In genomic region chr4:82304148-82304871, GRCm38 (mm10) we compare ENCODE assay signal across 7 mouse cellular contexts.
DNase-seq lines count a peak whose midpoint lies in the region; ATAC-seq lines count a peak whose summit lies in the region.

No protein-coding gene starts in this region.

- no peak overlapping the region for H3K4me3 ChIP-seq in heart, embryonic 12.5 days
- peak overlapping the region; percentile 19; the same call in 1 of the 2 replicates for H3K4me3 ChIP-seq in stomach, embryonic 16.5 days (replicated peaks; ENCODE audit: low read length)

- no peak overlapping the region; the same call in 1 of the 2 replicates for H3K9ac ChIP-seq in heart, embryonic 12.5 days
- peak overlapping the region; percentile 24; the same call in 1 of the 2 replicates for H3K9ac ChIP-seq in stomach, embryonic 16.5 days (ENCODE audit: low read length)

- WGBS in heart, embryonic 12.5 days = 22% methylated on average over 17 of the region's 17 CpGs
- WGBS in stomach, embryonic 16.5 days = 6% methylated on average over 17 of the region's 17 CpGs

- ATAC-seq in heart, embryonic 12.5 days (ENCODE audit: insufficient number of reproducible peaks, low FRiP score) = peak; percentile 45; the same call in 1 of the 2 replicates
- ATAC-seq in stomach, embryonic 16.5 days (ENCODE audit: insufficient read depth, low FRiP score) = peak; percentile 77; the same call in 1 of the 2 replicates

- no peaks in the 10 kb centered on the region for H3K9me3 ChIP-seq in heart, embryonic 12.5 days (replicated peaks)
- H3K9me3 ChIP-seq in stomach, embryonic 16.5 days (replicated peaks; ENCODE audit: control insufficient read depth, low read length) = no peaks in the 10 kb centered on the region

- peak overlapping the region; percentile 52 for H3K4me2 ChIP-seq in heart, embryonic 12.5 days
- H3K4me2 ChIP-seq in stomach, embryonic 16.5 days (ENCODE audit: low read depth, low read length) = peak overlapping the region; percentile 34

- H3K27ac ChIP-seq in heart, embryonic 12.5 days (ENCODE audit: poor library complexity, severe bottlenecking) = peak overlapping the region; percentile 89
- peak overlapping the region; percentile 93 for H3K27ac ChIP-seq in stomach, embryonic 16.5 days (ENCODE audit: low read length)

- H3K36me3 ChIP-seq in heart, embryonic 12.5 days = peaks cover 41% of the 10 kb centered on the region
- no peaks in the 10 kb centered on the region for H3K36me3 ChIP-seq in stomach, embryonic 16.5 days (ENCODE audit: control insufficient read depth, insufficient read depth, low read length)

- H3K4me1 ChIP-seq in heart, embryonic 12.5 days (replicated peaks) = peaks cover 34% of the 10 kb centered on the region
- H3K4me1 ChIP-seq in stomach, embryonic 16.5 days (ENCODE audit: control insufficient read depth, insufficient read depth, low read length) = peaks cover 31% of the 10 kb centered on the region

- no peaks in the 10 kb centered on the region for H3K27me3 ChIP-seq in heart, embryonic 12.5 days (replicated peaks)
- no peaks in the 10 kb centered on the region for H3K27me3 ChIP-seq in stomach, embryonic 16.5 days (ENCODE audit: control insufficient read depth, insufficient read depth, low read length)

- peak; percentile 54 for DNase-seq in adrenal gland, postnatal 14 days
- DNase-seq in embryo, embryonic 11 days = peak; percentile 78
- peak; percentile 68 for DNase-seq in kidney, adult 9 months
- DNase-seq in lung, postnatal 36 days = peak; percentile 88
- no peak for DNase-seq in cerebellum, adult 9-10 months
